Mouse (Mus musculus) hindbrain, embryonic 10.5 days (tissue): ENCODE results near the gene Col11a2. TPM values are rescaled to one million over a fixed set of nuclear protein-coding genes. Genes with fewer than 3 reads are reported as not detected.
"Not testable (repeated sequence)": the region's sequence is repeated elsewhere in the genome, so short reads cannot be mapped to it uniquely, and the experiment has no call there.

ENCODE experiments used
- DNase-seq: peaks from one replicate; pipeline ENCODE4 v3.0.0-alpha.2; 2017; ENCODE audit warnings: low spot score
- H3K27ac ChIP-seq: fragments of 300-500 bp; sonication (generic); 2 replicates; pipeline ENCODE4 v1.5.1; 2016; ENCODE audit warnings: mild to moderate bottlenecking, moderate library complexity
- H3K27me3 ChIP-seq: fragments of 300-500 bp; sonication (generic); 2 replicates; pipeline ENCODE4 v1.6.1; 2016; ENCODE audit warnings: mild to moderate bottlenecking; ENCODE audit not compliant: poor library complexity, insufficient read depth, severe bottlenecking
- H3K36me3 ChIP-seq: fragments of 300-500 bp; sonication (generic); 2 replicates; pipeline ENCODE4 v1.6.1; 2016; ENCODE audit warnings: mild to moderate bottlenecking, moderate library complexity
- H3K4me1 ChIP-seq: fragments of 300-500 bp; sonication (generic); replicated peaks from 2 replicates; pipeline ENCODE4 v1.6.1; 2016; ENCODE audit warnings: mild to moderate bottlenecking
- H3K4me3 ChIP-seq: fragments of 300-500 bp; sonication (generic); 2 replicates; pipeline ENCODE4 v1.5.1; 2016; ENCODE audit warnings: mild to moderate bottlenecking, moderate library complexity
- H3K9me3 ChIP-seq: fragments of 300-500 bp; sonication (generic); 2 replicates; pipeline ENCODE4 v1.6.1; 2016; ENCODE audit warnings: mild to moderate bottlenecking, moderate library complexity
- WGBS: fragments of 180-500 bp; shearing (Covaris S2); methylation state at CpG from one replicate; pipeline ENCODE4 v1.1.7; 2016; 5-methylcytosine and 5-hydroxymethylcytosine counted together
- polyA plus RNA-seq: library from polyadenylated mRNA; unstranded; fragments of >200 nt; fragmentation: Nextera tagmentation; extraction: Ambion mirVana; gene quantifications from 2 replicates; pipeline ENCODE4 v1.2.1, GENCODE M21; 2016

Col11a2 gene
- 0.99 and 1.7 TPM in 2 replicates for polyA plus RNA-seq

DNA sequence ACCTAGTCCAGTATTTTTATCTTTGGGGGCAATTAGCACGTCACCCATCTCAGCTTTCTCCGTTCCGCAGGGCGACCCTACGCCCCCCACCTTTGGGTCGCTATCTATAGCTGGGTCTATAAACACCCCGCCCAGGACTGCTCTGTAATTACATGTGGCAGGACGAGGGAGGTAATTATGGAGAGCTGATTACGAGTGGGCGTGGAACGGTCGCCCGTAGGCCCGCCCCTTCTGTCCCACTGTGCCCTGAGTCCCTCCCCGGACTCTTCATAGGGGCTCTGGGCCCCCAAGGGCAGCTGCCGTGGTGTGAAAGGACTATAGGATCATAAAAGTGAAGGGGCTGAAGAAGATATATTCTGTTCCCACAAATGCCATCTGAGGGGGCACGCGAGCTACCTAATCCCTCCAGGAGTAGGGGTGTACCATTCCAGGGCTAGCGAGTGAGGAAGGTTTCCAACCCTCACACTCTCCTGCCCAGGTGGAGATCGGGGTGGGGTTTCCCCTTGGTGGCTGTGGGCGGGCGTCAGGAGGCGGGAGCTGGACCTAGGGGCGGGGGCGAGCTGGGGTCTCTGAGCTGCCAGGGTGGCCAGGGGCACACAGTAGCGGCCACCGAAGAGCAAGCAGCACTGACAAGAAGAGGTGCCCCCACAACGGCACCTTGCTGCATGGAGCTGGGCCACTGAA is at the start of gene Col11a2:
Gene Col11a2, plus strand, starts transcription at position 560 of the 684 bp plus-strand sequence.
- H3K9me3 ChIP-seq: no peaks in the 10 kb centered on the region
- peaks cover 61% of the 10 kb centered on the region for H3K4me1 ChIP-seq
- WGBS: 15% methylated on average over 28 of the region's 28 CpGs
- peak within 1 kb of the TSS; percentile 35 for H3K4me3 ChIP-seq
- peaks cover 16% of the 10 kb centered on the region for H3K27me3 ChIP-seq
- H3K36me3 ChIP-seq: peaks cover 45% of the 10 kb centered on the region
- DNase-seq: no peak
- H3K27ac ChIP-seq: peak within 1 kb of the TSS; percentile 62

- Histone ChIP-seq H3K36me3 (no peaks in the 10 kb centered on the region), H3K4me1 (no peaks in the 10 kb centered on the region), H3K27ac (no peak overlapping the region), H3K9me3 (no peaks in the 10 kb centered on the region), H3K27me3 (peaks cover 6% of the 10 kb centered on the region), H3K4me3 (no peak overlapping the region)
- whole genome bisulfite sequencing: 32% methylated on average over 10 of the region's 10 CpGs
- DNase-seq: peak; percentile 65
These were observed 47.2 kb upstream of the Col11a2 start for GRCm38 (mm10) chr17:33991788-33992664.

GRCm38 (mm10) chr17:33994959-33995358 is 44.3 kb upstream of the Col11a2 start:
- Histone ChIP-seq H3K27me3 (peaks cover 31% of the 10 kb centered on the region), H3K4me1 (peaks cover 10% of the 10 kb centered on the region), H3K9me3 (no peaks in the 10 kb centered on the region), H3K27ac (no peak overlapping the region), H3K4me3 (no peak overlapping the region), H3K36me3 (no peaks in the 10 kb centered on the region)
- DNase-seq: no peak
- 90% methylated on average over 8 of the region's 8 CpGs for WGBS

GRCm38 (mm10) chr17:33995651-33996050 is 43.6 kb upstream of the Col11a2 start:
- 73% methylated on average over 3 of the region's 3 CpGs for WGBS
- DNase-seq: no peak
- Histone ChIP-seq H3K9me3 (no peaks in the 10 kb centered on the region), H3K4me3 (no peak overlapping the region), H3K36me3 (no peaks in the 10 kb centered on the region), H3K27ac (no peak overlapping the region), H3K4me1 (peaks cover 17% of the 10 kb centered on the region), H3K27me3 (peaks cover 38% of the 10 kb centered on the region)

DNA sequence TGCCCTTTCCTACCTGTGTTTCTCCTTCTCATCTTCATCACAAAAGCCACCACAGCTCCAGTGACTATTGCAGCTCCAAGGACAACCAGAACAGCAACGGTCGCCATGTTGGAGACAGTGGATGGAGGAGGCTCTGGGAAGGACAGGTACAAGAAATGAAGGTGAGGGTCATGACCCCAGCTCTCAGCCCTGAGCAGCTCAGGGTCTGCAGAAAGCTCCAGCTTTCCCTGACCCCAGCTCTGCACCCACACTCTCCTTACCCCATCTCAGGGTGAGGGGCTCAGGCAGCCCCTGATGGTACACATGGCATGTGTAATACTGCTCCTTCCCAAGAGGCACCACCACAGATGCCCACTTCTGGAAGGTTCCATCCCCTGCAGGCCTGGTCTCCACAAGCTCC is 42.2 kb upstream of the Col11a2 start:
- Histone ChIP-seq H3K4me1 (peaks cover 17% of the 10 kb centered on the region), H3K27me3 (peaks cover 52% of the 10 kb centered on the region)
- not testable (repeated sequence) for H3K4me3 ChIP-seq, H3K27ac ChIP-seq, H3K9me3 ChIP-seq, DNase-seq, H3K36me3 ChIP-seq
- WGBS: 91% methylated on average over 2 of the region's 2 CpGs

DNA sequence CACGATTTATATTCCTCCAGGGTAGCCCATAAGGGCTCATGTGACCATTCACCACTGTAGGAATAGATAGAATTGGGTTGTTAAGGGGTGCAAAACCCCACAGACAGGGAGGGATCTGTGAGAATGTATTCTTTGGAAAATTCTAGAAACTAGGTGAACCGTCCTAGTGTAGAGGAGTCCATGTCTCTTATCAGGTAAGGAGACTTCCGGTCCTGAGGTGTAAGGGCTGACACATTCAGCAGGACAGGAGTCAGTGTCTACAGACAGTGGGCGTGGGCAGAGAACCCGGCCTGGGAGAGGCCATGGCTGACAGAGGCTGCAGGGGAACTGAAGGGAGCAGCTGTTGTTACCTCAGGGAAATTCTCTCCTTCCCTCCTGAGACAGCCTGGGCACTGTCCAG is 40.5 kb upstream of the Col11a2 start:
- H3K27me3 ChIP-seq: peaks cover 57% of the 10 kb centered on the region
- H3K9me3 ChIP-seq, H3K4me3 ChIP-seq, H3K27ac ChIP-seq, H3K36me3 ChIP-seq, DNase-seq: not testable (repeated sequence)
- 57% methylated on average over 5 of the region's 5 CpGs for WGBS
- H3K4me1 ChIP-seq: peaks cover 18% of the 10 kb centered on the region

DNA sequence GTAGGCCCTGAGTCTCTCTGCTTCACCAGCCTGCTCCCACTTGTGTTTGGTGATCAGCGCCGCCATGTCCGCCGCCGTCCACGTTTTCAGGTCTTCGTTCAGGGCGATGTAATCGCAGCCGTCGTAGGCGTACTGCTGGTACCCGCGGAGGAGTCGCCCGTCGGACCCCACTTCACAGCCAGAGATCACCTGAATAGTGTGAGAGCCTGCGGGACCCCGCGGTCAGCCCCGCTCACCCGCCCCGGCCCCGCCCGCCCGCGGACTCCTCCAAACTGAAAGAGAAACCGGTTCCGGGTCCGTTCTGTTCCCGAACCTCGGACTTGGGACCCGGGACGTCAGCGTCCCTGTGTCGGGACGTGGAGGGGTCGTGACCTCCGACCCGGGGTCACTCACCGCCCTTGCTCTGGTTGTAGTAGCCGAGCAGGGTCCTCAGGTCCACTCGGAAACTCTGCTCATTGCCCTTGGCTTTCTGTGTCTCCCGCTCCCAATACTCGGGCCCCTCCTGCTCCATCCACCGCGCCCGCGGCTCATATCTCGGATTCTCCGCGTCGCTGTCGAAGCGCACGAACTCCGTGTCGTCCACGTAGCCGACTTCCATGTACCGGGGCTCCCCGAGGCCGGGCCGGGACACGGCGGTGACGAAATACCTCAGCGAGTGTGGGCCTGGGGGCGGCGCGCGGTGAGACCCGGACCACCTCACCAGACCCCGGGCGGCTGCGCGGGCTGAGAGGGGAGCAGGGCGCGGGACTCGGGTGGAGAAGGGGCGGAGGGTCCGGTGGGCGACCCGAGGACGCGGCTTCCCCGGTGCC is 39.7 kb upstream of the Col11a2 start:
- 2% methylated on average over 87 of the region's 87 CpGs for WGBS
- H3K27me3 ChIP-seq: peaks cover 57% of the 10 kb centered on the region
- H3K4me1 ChIP-seq: peaks cover 19% of the 10 kb centered on the region
- DNase-seq: peak; percentile 43
- H3K4me3 ChIP-seq: peak overlapping the region; percentile 74
- peak overlapping the region; percentile 84 for H3K27ac ChIP-seq
- no peaks in the 10 kb centered on the region for H3K36me3 ChIP-seq
- no peaks in the 10 kb centered on the region for H3K9me3 ChIP-seq

- peak within 1 kb of the TSS; percentile 84 for H3K27ac ChIP-seq
- under 1% methylated on average over 30 of the region's 30 CpGs for WGBS
These were observed 39.1 kb upstream of the Col11a2 start, which contains the start of gene H2-K1 for GRCm38 (mm10) chr17:34000150-34000537. Gene H2-K1, minus strand, starts transcription at chr17:34000347.

GRCm38 (mm10) chr17:34000796-34001195 is 38.4 kb upstream of the Col11a2 start:
- 70% methylated on average over 2 of the region's 2 CpGs for WGBS
- peak overlapping the region; percentile 74; the same call in 1 of the 2 replicates for H3K4me3 ChIP-seq

More at GRCm38 (mm10) chr17:34000150-34000537, 39.1 kb upstream of the Col11a2 start, which contains the start of gene H2-K1:
- no peaks in the 10 kb centered on the region for H3K9me3 ChIP-seq
- peaks cover 19% of the 10 kb centered on the region for H3K4me1 ChIP-seq
- peak; percentile 66 for DNase-seq
- no peaks in the 10 kb centered on the region for H3K36me3 ChIP-seq
- peak within 1 kb of the TSS; percentile 74 for H3K4me3 ChIP-seq
- H3K27me3 ChIP-seq: peaks cover 57% of the 10 kb centered on the region

GRCm38 (mm10) chr17:34003426-34003825 is 35.8 kb upstream of the Col11a2 start:
- Histone ChIP-seq H3K27ac (no peak overlapping the region), H3K4me1 (peaks cover 19% of the 10 kb centered on the region), H3K36me3 (no peaks in the 10 kb centered on the region), H3K9me3 (0 out of 2 replicates have a peak, but pooled peaks cover 3% of the 10 kb centered on the region), H3K4me3 (no peak overlapping the region), H3K27me3 (peaks cover 45% of the 10 kb centered on the region)
- DNase-seq: peak; percentile 68
- WGBS: 6% methylated on average over 5 of the region's 5 CpGs

More at GRCm38 (mm10) chr17:34000796-34001195, 38.4 kb upstream of the Col11a2 start:
- peaks cover 60% of the 10 kb centered on the region for H3K27me3 ChIP-seq
- H3K27ac ChIP-seq, DNase-seq, H3K9me3 ChIP-seq, H3K36me3 ChIP-seq: not testable (repeated sequence)
- H3K4me1 ChIP-seq: peaks cover 19% of the 10 kb centered on the region

DNA sequence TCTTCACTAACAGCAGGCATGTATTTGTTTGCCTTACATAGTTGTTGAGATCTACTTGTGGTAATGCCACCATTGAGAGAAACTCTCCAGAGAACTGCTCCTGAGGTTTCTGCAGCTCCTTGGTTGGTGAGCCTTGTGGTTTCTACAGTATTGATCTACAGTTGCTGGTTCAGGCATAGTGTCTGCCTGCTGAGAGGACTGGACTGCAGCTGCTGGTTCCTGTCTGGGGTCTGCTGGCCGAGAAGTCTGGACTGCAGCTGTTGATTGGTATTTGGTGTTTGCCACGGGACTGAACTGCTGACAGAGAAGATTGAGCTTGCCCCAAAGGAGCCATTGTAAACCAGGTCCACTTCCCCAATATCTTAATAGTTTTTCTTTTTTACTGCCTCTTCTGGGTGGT is 32.7 kb upstream of the Col11a2 start:
- 65% methylated on average over 2 of the region's 2 CpGs for WGBS
- no peak for DNase-seq
- Histone ChIP-seq H3K27ac (no peak overlapping the region), H3K4me1 (0 out of 2 replicates have a peak, but pooled peaks cover 2% of the 10 kb centered on the region), H3K9me3 (0 out of 2 replicates have a peak, but pooled peaks cover 3% of the 10 kb centered on the region), H3K4me3 (no peak overlapping the region), H3K36me3 (no peaks in the 10 kb centered on the region), H3K27me3 (peaks cover 13% of the 10 kb centered on the region)

DNA sequence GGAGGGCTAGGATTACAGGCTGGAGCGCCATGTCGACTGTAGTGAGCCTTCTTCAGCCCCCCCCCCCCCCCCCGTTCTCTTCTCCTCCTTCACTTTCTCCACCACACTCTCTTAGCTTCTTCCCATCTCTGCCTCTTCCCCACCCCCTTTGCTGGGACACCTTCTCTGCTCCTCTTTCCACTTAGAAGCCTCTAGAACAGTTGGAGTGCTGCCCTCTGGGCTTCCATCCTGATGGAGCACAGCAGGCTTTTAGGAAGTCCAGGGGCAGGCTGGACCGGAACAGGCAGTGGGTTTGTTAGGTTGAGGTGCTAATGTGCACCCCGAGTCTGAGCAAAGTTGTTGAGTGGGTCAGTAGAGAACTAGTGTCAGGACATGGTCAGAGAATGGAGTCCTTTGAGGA is 29.1 kb upstream of the Col11a2 start:
- DNase-seq: no peak
- H3K4me3 ChIP-seq: no peak overlapping the region
- H3K4me1 ChIP-seq: no peaks in the 10 kb centered on the region
- WGBS: 71% methylated on average over 5 of the region's 5 CpGs
- H3K27ac ChIP-seq: no peak overlapping the region
- 0 out of 2 replicates have a peak, but pooled peaks cover 4% of the 10 kb centered on the region for H3K27me3 ChIP-seq
- peaks cover 13% of the 10 kb centered on the region for H3K9me3 ChIP-seq
- peaks cover 21% of the 10 kb centered on the region for H3K36me3 ChIP-seq
